Mouse (Mus musculus) heart, embryonic 13.5 days (tissue): ENCODE measurements around the gene E330034G19Rik. TPM values are rescaled to one million over a fixed set of nuclear protein-coding genes. Genes with fewer than 3 reads are reported as not detected.

Experiments used
- ATAC-seq: fragments of 200-750 bp; cut with Nextera tagmentation; 2 replicates; pipeline ENCODE4 v1.8.0; 2017; ENCODE audit warnings: moderate TSS enrichment; ENCODE audit not compliant: insufficient number of reproducible peaks, low FRiP score, low TSS enrichment; ENCODE audit errors: extremely low read depth
- H3K27ac ChIP-seq: fragments of 300-500 bp; sonication (generic); replicated peaks from 2 replicates; pipeline ENCODE4 v1.5.1; 2015; ENCODE audit warnings: moderate library complexity, mild to moderate bottlenecking, inconsistent platforms
- H3K27me3 ChIP-seq: fragments of 300-500 bp; sonication (generic); replicated peaks from 2 replicates; pipeline ENCODE4 v1.6.1; 2015; ENCODE audit warnings: mild to moderate bottlenecking, inconsistent platforms
- H3K36me3 ChIP-seq: fragments of 300-500 bp; sonication (generic); 2 replicates; pipeline ENCODE4 v1.6.1; 2015; ENCODE audit warnings: mild to moderate bottlenecking, inconsistent platforms
- H3K4me1 ChIP-seq: fragments of 300-500 bp; sonication (generic); 2 replicates; pipeline ENCODE4 v1.6.1; 2015; ENCODE audit warnings: inconsistent platforms
- H3K4me2 ChIP-seq: fragments of 300-500 bp; sonication (generic); 2 replicates; pipeline ENCODE4 v1.6.1; 2015; ENCODE audit warnings: inconsistent platforms, mild to moderate bottlenecking, moderate library complexity
- H3K4me3 ChIP-seq: fragments of 300-500 bp; sonication (generic); 2 replicates; pipeline ENCODE4 v1.5.1; 2015; ENCODE audit warnings: moderate library complexity, mild to moderate bottlenecking, inconsistent platforms
- H3K9ac ChIP-seq: fragments of 300-500 bp; sonication (generic); 2 replicates; pipeline ENCODE4 v1.6.1; 2015; ENCODE audit warnings: inconsistent platforms, mild to moderate bottlenecking, moderate library complexity
- H3K9me3 ChIP-seq: fragments of 300-500 bp; sonication (generic); 2 replicates; pipeline ENCODE4 v1.6.1; 2016; ENCODE audit warnings: inconsistent platforms
- WGBS: fragments of 180-500 bp; shearing (Covaris S2); methylation state at CpG from one replicate; pipeline ENCODE4 v1.1.7; 2015; ENCODE audit warnings: mixed read lengths; 5-methylcytosine and 5-hydroxymethylcytosine counted together
- polyA plus RNA-seq: library from polyadenylated mRNA; unstranded; fragments of >200 nt; fragmentation: Nextera tagmentation; extraction: Ambion mirVana; gene quantifications from 2 replicates; pipeline ENCODE4 v1.2.1, GENCODE M21; 2015

Gene E330034G19Rik
- polyA plus RNA-seq = not detected in 2 replicates

DNA sequence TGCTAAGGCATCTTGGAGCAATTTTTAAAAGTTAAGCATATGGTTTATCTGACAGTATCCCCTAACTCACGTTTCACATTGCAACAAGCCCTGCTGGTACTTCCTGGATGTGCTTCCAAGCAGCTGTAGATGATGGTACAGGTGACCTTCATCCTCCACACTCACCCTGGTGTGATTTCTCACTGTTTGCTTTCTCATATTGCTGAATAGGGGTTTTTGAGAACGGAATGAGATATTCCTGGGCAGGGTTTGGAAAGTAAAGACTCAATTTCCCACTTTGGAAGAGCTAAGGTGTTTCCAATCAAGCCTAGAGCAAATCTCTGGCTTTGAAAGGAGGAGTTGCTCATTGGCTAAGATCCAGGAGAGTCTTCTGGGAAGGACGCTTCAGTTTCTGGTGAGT, at the start of gene E330034G19Rik:
E330034G19Rik (plus strand) TSS at position 301 of the 400 bp plus-strand sequence.
- 44% methylated on average over 3 of the region's 3 CpGs for WGBS
- no peaks in the 10 kb centered on the region for H3K36me3 ChIP-seq
- H3K9me3 ChIP-seq = no peaks in the 10 kb centered on the region
- no peak within 1 kb of the TSS for H3K27ac ChIP-seq
- no peaks in the 10 kb centered on the region for H3K27me3 ChIP-seq
- peaks cover 6% of the 10 kb centered on the region; the same call in 1 of the 2 replicates for H3K4me1 ChIP-seq
- no peak within 1 kb of the TSS for H3K4me3 ChIP-seq
- no peak for ATAC-seq
- no peak within 1 kb of the TSS for H3K4me2 ChIP-seq
- H3K9ac ChIP-seq = no peak within 1 kb of the TSS

DNA sequence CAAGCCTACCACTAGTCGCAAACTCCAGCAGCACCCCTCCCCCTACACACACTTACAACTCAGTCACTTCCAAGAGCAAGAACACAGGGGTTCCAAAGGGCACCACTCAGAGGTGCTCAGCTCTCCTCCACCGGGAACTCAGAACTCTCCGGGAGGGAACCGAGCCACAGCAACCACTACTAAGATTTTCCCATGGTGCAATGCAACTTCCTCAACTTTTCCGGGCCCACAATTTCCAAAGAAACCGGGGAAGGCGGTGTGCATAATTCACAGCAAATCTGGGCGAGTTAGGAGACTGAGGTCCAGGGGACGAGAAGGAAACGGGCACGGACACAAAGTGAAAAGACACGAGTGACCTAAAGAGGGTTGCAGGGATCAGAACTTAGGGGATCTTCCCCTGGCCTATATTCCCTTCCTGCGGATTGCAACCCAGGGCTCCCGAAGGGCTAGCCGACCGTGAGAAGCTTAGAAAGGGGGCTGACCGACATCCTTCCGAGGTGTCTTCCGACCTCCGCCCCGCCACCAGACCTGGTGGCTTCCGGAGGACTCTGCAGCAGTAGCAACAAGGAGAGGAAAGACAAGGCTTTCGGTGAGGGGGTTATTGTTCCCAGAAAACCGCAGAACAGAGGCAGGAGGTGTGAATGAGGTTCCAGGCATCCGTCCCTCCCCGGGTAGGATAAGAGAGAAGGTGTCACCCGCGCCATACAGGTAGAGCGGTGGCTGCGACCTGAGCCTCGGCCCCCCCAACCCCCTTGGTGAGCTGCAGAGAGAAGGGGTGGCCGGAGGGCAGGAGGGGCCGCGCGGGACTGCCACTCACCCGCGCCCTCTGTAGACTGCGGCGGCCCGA, 48.5 kb upstream of the E330034G19Rik start:
- WGBS = under 1% methylated on average over 40 of the region's 40 CpGs
- Histone ChIP-seq H3K27ac (peak overlapping the region; percentile 92), H3K27me3 (no peaks in the 10 kb centered on the region), H3K9me3 (no peaks in the 10 kb centered on the region), H3K4me2 (peak overlapping the region; percentile 97), H3K36me3 (peaks cover 21% of the 10 kb centered on the region), H3K4me1 (peaks cover 24% of the 10 kb centered on the region), H3K4me3 (peak overlapping the region; percentile 93), H3K9ac (peak overlapping the region; percentile 97)
- ATAC-seq = 0 out of 2 replicates have a peak, but pooled peaks have one; percentile 3

DNA sequence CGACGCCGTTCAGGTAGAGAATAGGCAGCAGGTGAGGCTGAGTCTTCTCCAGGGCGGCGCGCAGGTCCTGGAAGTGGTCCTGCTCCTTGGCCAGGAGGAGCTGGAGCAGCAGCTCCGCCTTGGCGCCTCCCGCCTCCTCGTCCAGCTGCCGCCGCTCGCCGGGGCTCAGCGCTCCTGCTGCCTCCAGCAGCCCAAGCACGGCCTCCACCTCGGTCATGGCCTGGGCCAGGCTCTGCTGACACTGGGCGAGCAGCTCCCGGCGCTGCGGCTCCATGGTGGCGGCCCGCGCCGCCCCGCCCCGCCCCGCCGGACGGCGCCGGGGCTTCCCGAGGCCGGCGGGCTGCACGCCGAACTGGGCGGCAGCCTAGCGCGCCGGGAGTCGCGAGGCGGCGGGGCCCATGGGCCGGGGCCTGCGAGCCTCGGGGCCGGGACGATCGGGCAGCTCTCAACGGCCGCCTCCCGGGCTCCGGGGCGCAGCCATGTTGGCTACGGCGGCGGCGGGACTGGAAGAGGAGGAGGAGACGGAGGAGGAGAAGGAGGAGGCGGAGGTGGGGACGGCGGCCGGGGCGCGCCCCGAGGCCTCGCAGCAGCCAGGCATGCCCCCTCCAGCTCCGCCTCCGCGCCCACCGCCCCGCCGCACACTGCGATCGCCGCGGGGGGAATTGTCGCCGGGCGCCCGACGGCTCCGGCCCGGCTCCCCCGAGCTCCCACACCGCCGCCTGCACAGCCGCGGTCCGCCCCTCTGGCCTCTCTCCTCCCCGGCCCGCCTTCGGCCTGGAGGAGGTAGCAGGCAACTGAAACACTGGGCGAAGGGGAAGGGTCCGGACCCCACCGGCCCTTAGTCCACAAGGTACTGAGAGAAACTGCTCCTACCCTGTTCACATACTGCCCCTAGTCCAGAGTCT, 47.6 kb upstream of the E330034G19Rik start, which contains the start of gene Dlg5:
Dlg5 (minus strand) TSS at position 744 of the 905 bp plus-strand sequence.
- H3K4me3 ChIP-seq = peak within 1 kb of the TSS; percentile 93
- peak within 1 kb of the TSS; percentile 92 for H3K27ac ChIP-seq
- H3K9ac ChIP-seq = peak within 1 kb of the TSS; percentile 97

GRCm38 (mm10) chr14:24249926-24250325, 43.1 kb upstream of the E330034G19Rik start:
- Histone ChIP-seq H3K27ac (no peak overlapping the region), H3K9ac (no peak overlapping the region), H3K9me3 (peaks cover 5% of the 10 kb centered on the region), H3K4me2 (no peak overlapping the region), H3K27me3 (no peaks in the 10 kb centered on the region), H3K36me3 (no peaks in the 10 kb centered on the region), H3K4me1 (peaks cover 30% of the 10 kb centered on the region), H3K4me3 (no peak overlapping the region)
- 62% methylated on average over 2 of the region's 2 CpGs for WGBS
- no peak for ATAC-seq

More for the DNA sequence above, 47.6 kb upstream of the E330034G19Rik start, which contains the start of gene Dlg5:
- Histone ChIP-seq H3K36me3 (peaks cover 20% of the 10 kb centered on the region), H3K4me2 (peak within 1 kb of the TSS; percentile 97), H3K9me3 (no peaks in the 10 kb centered on the region), H3K27me3 (no peaks in the 10 kb centered on the region), H3K4me1 (peaks cover 19% of the 10 kb centered on the region)
- under 1% methylated on average over 80 of the region's 98 CpGs for WGBS
- ATAC-seq = peak; percentile 75

DNA sequence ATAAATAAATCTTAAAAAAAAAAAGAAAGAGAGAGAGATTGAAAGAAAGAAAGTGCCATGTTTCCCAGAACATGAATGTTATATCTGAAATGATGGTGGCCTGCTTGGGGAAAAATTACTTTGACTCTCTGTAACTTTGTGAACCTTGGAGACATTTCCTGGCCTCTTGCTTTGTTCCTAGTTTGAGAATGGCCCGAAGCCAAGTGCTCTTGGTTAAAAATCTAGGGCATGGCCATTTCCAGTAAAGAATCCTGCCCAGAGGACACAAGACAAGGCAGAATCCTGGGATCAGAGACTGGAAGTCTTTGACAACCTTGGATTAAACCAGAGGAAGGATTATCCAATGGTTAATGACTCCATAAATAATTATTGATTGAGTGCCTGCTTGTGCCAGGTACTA, 41.7 kb upstream of the E330034G19Rik start:
- peaks cover 5% of the 10 kb centered on the region for H3K9me3 ChIP-seq
- H3K9ac ChIP-seq = no peak overlapping the region
- no peaks in the 10 kb centered on the region for H3K36me3 ChIP-seq
- peaks cover 25% of the 10 kb centered on the region for H3K4me1 ChIP-seq
- no peaks in the 10 kb centered on the region for H3K27me3 ChIP-seq
- H3K27ac ChIP-seq = no peak overlapping the region
- no peak overlapping the region for H3K4me2 ChIP-seq
- 85% methylated on average over 1 of the region's 1 CpGs for whole genome bisulfite sequencing
- no peak for ATAC-seq
- H3K4me3 ChIP-seq = no peak overlapping the region

- Histone ChIP-seq H3K9me3 (peaks cover 5% of the 10 kb centered on the region), H3K4me1 (peaks cover 25% of the 10 kb centered on the region), H3K27ac (peak overlapping the region; percentile 92), H3K4me3 (peak overlapping the region; percentile 22), H3K27me3 (no peaks in the 10 kb centered on the region), H3K9ac (peak overlapping the region; percentile 60), H3K4me2 (peak overlapping the region; percentile 60), H3K36me3 (no peaks in the 10 kb centered on the region)
- 2% methylated on average over 8 of the region's 8 CpGs for WGBS
- peak; percentile 65; the same call in 1 of the 2 replicates for ATAC-seq
Measured at GRCm38 (mm10) chr14:24253611-24254202, 39.3 kb upstream of the E330034G19Rik start.

GRCm38 (mm10) chr14:24255956-24256355, 37.1 kb upstream of the E330034G19Rik start:
- H3K4me1 ChIP-seq = peaks cover 25% of the 10 kb centered on the region

DNA sequence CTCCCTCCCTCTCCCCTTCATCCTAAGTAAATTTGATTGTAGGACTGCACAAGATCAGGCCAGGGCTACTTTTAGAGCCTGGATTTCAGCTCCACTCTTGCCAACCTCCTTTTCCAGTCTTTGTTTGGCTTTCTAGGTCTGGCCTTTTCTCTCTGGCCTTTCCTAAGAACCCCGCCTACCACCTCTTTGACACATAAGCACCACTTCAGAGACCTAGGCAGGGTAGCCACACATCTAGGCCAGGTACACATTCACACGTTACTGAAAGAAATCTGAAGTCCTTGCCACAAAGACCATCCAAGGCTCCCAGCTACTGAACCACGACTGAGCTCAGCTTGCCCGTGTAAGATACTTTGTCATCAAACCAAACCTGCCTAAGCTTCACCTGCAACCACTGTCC, 32.6 kb upstream of the E330034G19Rik start:
- WGBS = 66% methylated on average over 4 of the region's 4 CpGs
- H3K4me2 ChIP-seq = no peak overlapping the region
- H3K9me3 ChIP-seq = no peaks in the 10 kb centered on the region
- no peaks in the 10 kb centered on the region for H3K27me3 ChIP-seq
- no peak for ATAC-seq
- no peak overlapping the region for H3K27ac ChIP-seq
- H3K4me3 ChIP-seq = no peak overlapping the region
- H3K36me3 ChIP-seq = no peaks in the 10 kb centered on the region
- H3K9ac ChIP-seq = no peak overlapping the region
- H3K4me1 ChIP-seq = 0 out of 2 replicates have a peak, but pooled peaks cover 5% of the 10 kb centered on the region

More at GRCm38 (mm10) chr14:24255956-24256355, 37.1 kb upstream of the E330034G19Rik start:
- H3K27me3 ChIP-seq = no peaks in the 10 kb centered on the region
- peaks cover 5% of the 10 kb centered on the region for H3K9me3 ChIP-seq
- H3K9ac ChIP-seq = no peak overlapping the region
- H3K4me3 ChIP-seq = no peak overlapping the region
- H3K27ac ChIP-seq = no peak overlapping the region
- ATAC-seq = no peak
- WGBS = 65% methylated on average over 2 of the region's 2 CpGs
- no peaks in the 10 kb centered on the region for H3K36me3 ChIP-seq
- H3K4me2 ChIP-seq = no peak overlapping the region

GRCm38 (mm10) chr14:24262382-24262781, 30.6 kb upstream of the E330034G19Rik start:
- Histone ChIP-seq H3K36me3 (no peaks in the 10 kb centered on the region), H3K4me2 (no peak overlapping the region), H3K27me3 (no peaks in the 10 kb centered on the region), H3K9me3 (no peaks in the 10 kb centered on the region), H3K4me3 (no peak overlapping the region), H3K27ac (no peak overlapping the region), H3K9ac (no peak overlapping the region), H3K4me1 (0 out of 2 replicates have a peak, but pooled peaks cover 5% of the 10 kb centered on the region)
- 76% methylated on average over 6 of the region's 6 CpGs for whole genome bisulfite sequencing
- no peak for ATAC-seq

- Histone ChIP-seq H3K27ac (no peak overlapping the region), H3K27me3 (no peaks in the 10 kb centered on the region), H3K4me3 (no peak overlapping the region), H3K4me2 (no peak overlapping the region), H3K4me1 (0 out of 2 replicates have a peak, but pooled peaks cover 5% of the 10 kb centered on the region), H3K9me3 (no peaks in the 10 kb centered on the region), H3K9ac (no peak overlapping the region), H3K36me3 (no peaks in the 10 kb centered on the region)
- ATAC-seq = no peak
- 56% methylated on average over 2 of the region's 2 CpGs for WGBS
Measured at GRCm38 (mm10) chr14:24262915-24263314, 30.1 kb upstream of the E330034G19Rik start.
